Mouse (Mus musculus) thymus, adult 2 months (tissue): ENCODE results near the gene Dnm3. TPM values are rescaled to one million over a fixed set of nuclear protein-coding genes. Genes with fewer than 3 reads are reported as not detected.

ENCODE experiments used
- DNase-seq: peaks from one replicate; pipeline ENCODE4 v3.0.0; 2021
- H3K27ac ChIP-seq: fragments of 200-500 bp; 2 replicates; pipeline ENCODE4 v1.5.1; 2012; ENCODE audit warnings: low read length, control low read depth; ENCODE audit not compliant: control insufficient read depth, insufficient read depth
- H3K27me3 ChIP-seq: fragments of 200-500 bp; 2 replicates; pipeline ENCODE4 v1.6.1; 2012; ENCODE audit warnings: mild to moderate bottlenecking, low read length, moderate library complexity, mixed read lengths; ENCODE audit not compliant: control insufficient read depth, insufficient read depth
- H3K36me3 ChIP-seq: fragments of 200-500 bp; 2 replicates; pipeline ENCODE4 v1.6.1; 2012; ENCODE audit warnings: mild to moderate bottlenecking, low read length, moderate library complexity; ENCODE audit not compliant: control insufficient read depth, insufficient read depth
- H3K4me1 ChIP-seq: fragments of 200-500 bp; replicated peaks from 2 replicates; pipeline ENCODE4 v1.6.1; 2012; ENCODE audit warnings: low read length; ENCODE audit not compliant: control insufficient read depth, insufficient read depth
- H3K4me3 ChIP-seq: fragments of 200-500 bp; 2 replicates; pipeline ENCODE4 v1.5.1; 2012; ENCODE audit warnings: mild to moderate bottlenecking, low read length, control low read depth, moderate library complexity; ENCODE audit not compliant: control insufficient read depth, insufficient read depth
- CTCF ChIP-seq: fragments of 200-500 bp; IDR thresholded peaks from 2 replicates; pipeline ENCODE4 v1.5.1; 2012; ENCODE audit warnings: mild to moderate bottlenecking, control low read depth, low read length, moderate library complexity, borderline replicate concordance; ENCODE audit not compliant: control insufficient read depth, poor library complexity, insufficient read depth; ENCODE audit errors: extremely low read depth
- POLR2A ChIP-seq: fragments of 200-500 bp; IDR thresholded peaks from 2 replicates; pipeline ENCODE4 v1.6.1; 2012; ENCODE audit warnings: mild to moderate bottlenecking, low read length, control low read depth, moderate library complexity; ENCODE audit not compliant: control insufficient read depth, poor library complexity, insufficient read depth; ENCODE audit errors: extremely low read depth
- WGBS: fragments of 180-500 bp; shearing (Covaris S2); methylation state at CpG from one replicate; pipeline ENCODE4 v1.1.7; 2018; 5-methylcytosine and 5-hydroxymethylcytosine counted together
- polyA plus RNA-seq: library from polyadenylated mRNA; depleted of rRNA; stranded (reverse); fragments of >200 nt; gene quantifications from 2 replicates; pipeline ENCODE4 v1.2.3, GENCODE M21; 2012

Dnm3 gene
- polyA plus RNA-seq, 1 experiment, result 1.1 TPM

DNA sequence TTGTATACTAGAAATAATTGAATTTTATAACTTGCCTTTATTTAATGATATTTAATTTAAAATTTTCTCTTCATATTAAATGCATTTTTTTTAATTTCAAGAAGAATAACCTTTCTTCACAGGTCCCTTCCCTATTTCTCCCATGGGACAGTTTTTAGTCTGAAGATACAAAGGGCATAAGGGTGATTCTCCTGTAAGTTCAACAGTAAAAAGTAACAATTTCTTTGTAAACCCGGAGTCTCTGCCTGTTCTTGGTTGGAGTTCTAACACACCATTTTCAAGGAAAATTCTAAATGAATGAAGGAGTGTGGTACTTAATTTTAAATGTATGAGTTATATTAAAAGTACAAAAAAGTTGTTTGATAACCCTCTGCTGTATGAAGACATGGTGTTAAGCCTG, 258.1 kb downstream of the Dnm3 start:
- no peaks in the 10 kb centered on the region for H3K36me3 ChIP-seq
- H3K27ac ChIP-seq, result no peak overlapping the region
- no peak for TF ChIP-seq CTCF
- TF ChIP-seq POLR2A, result no peak
- no peaks in the 10 kb centered on the region for H3K27me3 ChIP-seq
- no peak for DNase-seq
- H3K4me1 ChIP-seq, result no peaks in the 10 kb centered on the region
- 97% methylated on average over 1 of the region's 1 CpGs for WGBS
- H3K4me3 ChIP-seq, result no peak overlapping the region

GRCm38 (mm10) chr1:162218530-162219180, 259.2 kb downstream of the Dnm3 start:
- H3K4me3 ChIP-seq, result no peak overlapping the region
- H3K27ac ChIP-seq, result no peak overlapping the region
- H3K27me3 ChIP-seq, result no peaks in the 10 kb centered on the region
- 87% methylated on average over 8 of the region's 8 CpGs for WGBS
- TF ChIP-seq POLR2A (no peak), CTCF (no peak)
- no peaks in the 10 kb centered on the region for H3K36me3 ChIP-seq
- H3K4me1 ChIP-seq, result no peaks in the 10 kb centered on the region
- no peak for DNase-seq

DNA sequence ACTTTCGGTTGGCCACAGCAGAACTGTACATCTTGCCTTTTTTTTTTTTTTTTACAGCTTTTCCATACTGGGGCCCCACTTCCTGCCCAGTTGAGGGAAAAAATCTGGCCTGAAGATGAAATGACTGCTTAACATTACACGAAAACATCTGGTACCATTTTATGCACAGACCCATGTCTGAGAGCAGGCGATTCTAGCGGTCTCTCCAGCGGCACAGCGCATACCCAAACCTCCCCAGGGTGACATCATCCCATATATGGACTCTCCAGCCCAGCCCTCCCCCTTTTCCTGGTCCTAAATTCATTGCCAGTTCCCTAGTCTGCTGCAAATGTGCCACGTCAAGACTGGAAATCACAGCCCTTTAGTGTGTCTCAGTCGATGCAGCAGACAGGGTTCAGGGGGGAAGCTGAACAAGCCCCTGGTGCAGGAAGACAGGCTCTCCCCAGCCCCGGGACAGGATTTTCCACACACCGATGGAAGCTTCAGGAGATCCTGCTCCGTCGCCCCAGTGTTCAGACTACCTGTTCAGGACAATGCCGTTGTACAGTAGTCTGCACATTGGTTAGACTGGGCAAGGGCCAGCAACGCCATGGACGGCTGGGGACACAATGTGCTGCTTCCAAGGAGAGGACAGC, 260.4 kb downstream of the Dnm3 start:
- H3K27ac ChIP-seq, result no peak overlapping the region
- H3K4me1 ChIP-seq, result no peaks in the 10 kb centered on the region
- H3K4me3 ChIP-seq, result no peak overlapping the region; the same call in 1 of the 2 replicates
- 79% methylated on average over 15 of the region's 15 CpGs for WGBS
- TF ChIP-seq POLR2A (no peak), CTCF (no peak)
- H3K27me3 ChIP-seq, result no peaks in the 10 kb centered on the region
- DNase-seq, result no peak
- no peaks in the 10 kb centered on the region for H3K36me3 ChIP-seq

DNA sequence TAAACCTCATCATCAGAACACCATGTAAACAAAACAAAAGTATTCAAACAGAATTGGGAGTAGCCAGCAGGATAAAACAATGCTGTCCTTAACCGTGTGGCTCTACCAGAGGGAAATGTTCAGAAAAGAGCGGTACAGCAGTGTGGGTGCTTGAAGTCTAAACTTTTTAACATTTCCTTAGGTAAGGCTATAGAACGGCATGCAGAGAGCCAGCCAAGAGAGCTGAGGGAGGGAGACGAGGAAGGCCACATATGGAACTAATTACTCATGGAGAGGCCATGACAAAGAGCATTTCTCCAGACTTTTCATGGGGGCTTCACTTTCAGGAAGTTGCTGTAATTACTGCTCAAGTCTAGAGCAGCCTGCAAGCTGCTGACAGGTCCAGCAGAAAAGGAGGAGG, 261.2 kb downstream of the Dnm3 start:
- DNase-seq, result no peak
- TF ChIP-seq CTCF (no peak), POLR2A (no peak)
- Histone ChIP-seq H3K4me3 (no peak overlapping the region), H3K36me3 (no peaks in the 10 kb centered on the region), H3K4me1 (no peaks in the 10 kb centered on the region), H3K27me3 (no peaks in the 10 kb centered on the region), H3K27ac (no peak overlapping the region)
- WGBS, result 87% methylated on average over 4 of the region's 4 CpGs

- TF ChIP-seq POLR2A (no peak), CTCF (no peak)
- WGBS, result 99% methylated on average over 5 of the region's 5 CpGs
- no peaks in the 10 kb centered on the region for H3K4me1 ChIP-seq
- no peaks in the 10 kb centered on the region for H3K27me3 ChIP-seq
- H3K4me3 ChIP-seq, result no peak overlapping the region
- H3K27ac ChIP-seq, result no peak overlapping the region
- no peak for DNase-seq
- no peaks in the 10 kb centered on the region for H3K36me3 ChIP-seq
Observed at GRCm38 (mm10) chr1:162215743-162216142, 262.1 kb downstream of the Dnm3 start.

DNA sequence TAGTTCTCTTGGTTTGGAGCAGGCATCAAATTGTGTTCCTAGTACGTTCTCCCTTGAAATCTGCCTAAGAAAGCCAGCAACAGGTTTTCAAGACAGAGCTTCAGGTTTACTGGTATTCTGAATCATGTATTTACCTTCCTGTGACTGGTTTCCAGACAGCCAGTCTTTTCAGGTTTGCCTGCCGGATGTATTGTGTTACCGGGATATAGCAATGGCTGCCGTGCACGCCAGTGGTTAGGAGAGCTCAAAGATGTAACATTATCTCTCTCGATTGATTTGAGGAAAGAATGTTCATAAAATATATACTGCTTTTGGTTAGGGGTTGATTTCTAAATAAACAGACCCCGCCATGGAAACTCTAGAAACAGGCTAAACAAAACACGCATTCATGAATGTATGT, 264.8 kb downstream of the Dnm3 start:
- TF ChIP-seq POLR2A (no peak), CTCF (no peak)
- Histone ChIP-seq H3K36me3 (no peaks in the 10 kb centered on the region), H3K4me1 (no peaks in the 10 kb centered on the region), H3K4me3 (no peak overlapping the region), H3K27me3 (no peaks in the 10 kb centered on the region), H3K27ac (no peak overlapping the region)
- WGBS, result 96% methylated on average over 8 of the region's 8 CpGs
- DNase-seq, result no peak
